Mouse (Mus musculus) olfactory bulb, adult 2 months (tissue): Measurements from ENCODE around the gene Cbx8. TPM values are rescaled to one million over a fixed set of nuclear protein-coding genes. Genes with fewer than 3 reads are reported as not detected.

Experiments used
- H3K27ac ChIP-seq: fragments of 200-500 bp; 2 replicates; pipeline ENCODE4 v1.5.1; 2012; ENCODE audit warnings: low read depth, low read length; ENCODE audit not compliant: insufficient read depth
- H3K4me1 ChIP-seq: fragments of 200-500 bp; 2 replicates; pipeline ENCODE4 v1.6.1; 2012; ENCODE audit warnings: low read length; ENCODE audit not compliant: control insufficient read depth, insufficient read depth
- H3K4me3 ChIP-seq: fragments of 200-500 bp; 2 replicates; pipeline ENCODE4 v1.5.1; 2012; ENCODE audit warnings: mild to moderate bottlenecking, low read depth, low read length, moderate library complexity; ENCODE audit not compliant: insufficient read depth
- CTCF ChIP-seq: fragments of 200-500 bp; IDR thresholded peaks from 2 replicates; pipeline ENCODE4 v1.5.1; 2012; ENCODE audit warnings: low read depth, mild to moderate bottlenecking, low read length, moderate library complexity; ENCODE audit not compliant: insufficient read depth
- POLR2A ChIP-seq: fragments of 200-500 bp; IDR thresholded peaks from 2 replicates; pipeline ENCODE4 v1.6.1; 2012; ENCODE audit warnings: mild to moderate bottlenecking, low read depth, low read length, moderate library complexity; ENCODE audit not compliant: insufficient read depth
- WGBS: fragments of 180-500 bp; shearing (Covaris S2); methylation state at CpG from one replicate; pipeline ENCODE4 v1.1.7; 2018; 5-methylcytosine and 5-hydroxymethylcytosine counted together
- polyA plus RNA-seq: library from polyadenylated mRNA; stranded (reverse); fragments of >200 nt; gene quantifications from 2 replicates; pipeline ENCODE4 v1.2.4, GENCODE M21; 2012; ENCODE audit warnings: low replicate concordance; ENCODE audit not compliant: missing spikeins, insufficient read depth, insufficient read length

Gene Cbx8
- polyA plus RNA-seq, 1 experiment, result not detected

DNA sequence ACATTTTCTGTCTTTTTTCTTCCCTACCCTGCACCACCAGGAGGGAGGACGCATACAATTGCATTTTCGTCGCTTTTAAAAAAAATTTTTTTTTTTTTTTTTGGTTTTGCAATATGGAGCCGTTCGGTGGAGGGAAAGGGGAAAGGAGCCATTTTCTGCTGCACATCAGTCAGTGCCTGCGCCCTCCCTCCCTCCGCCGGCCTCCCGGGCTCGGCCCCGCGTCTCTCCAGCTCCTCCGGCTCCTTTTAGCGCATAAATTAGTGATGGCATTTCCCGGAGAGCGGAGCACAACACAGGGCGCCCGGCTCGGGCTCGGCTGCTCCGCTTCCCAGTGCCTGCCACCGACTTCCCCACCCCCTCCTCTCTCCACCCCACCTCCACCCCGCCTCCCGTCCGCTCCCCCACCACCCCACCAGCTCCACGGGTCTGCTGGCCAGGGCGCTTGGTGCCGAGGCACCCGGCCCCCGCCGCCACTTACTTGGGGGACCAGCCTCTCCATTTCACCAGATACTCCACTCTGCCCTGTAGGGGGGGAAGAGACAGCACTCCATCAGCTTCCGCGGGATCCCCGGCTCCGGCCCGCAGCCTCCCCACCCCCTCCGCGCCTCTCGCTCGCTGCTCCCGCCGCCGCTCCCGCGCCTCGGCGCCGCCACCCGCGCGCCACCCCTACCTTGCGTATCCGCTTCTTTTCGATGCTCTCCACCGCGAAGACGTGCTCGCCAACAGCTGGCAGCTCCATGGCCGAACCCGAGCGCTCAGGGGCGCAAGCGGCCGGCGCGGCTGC is 44.7 kb upstream of the Cbx8 start:
- peak overlapping the region; percentile 94 for H3K27ac ChIP-seq
- WGBS, result under 1% methylated on average over 66 of the region's 66 CpGs
- H3K4me3 ChIP-seq, result peak overlapping the region; percentile 69
- H3K4me1 ChIP-seq, result peaks cover 64% of the 10 kb centered on the region
- TF ChIP-seq CTCF (no peak), POLR2A (no peak)

DNA sequence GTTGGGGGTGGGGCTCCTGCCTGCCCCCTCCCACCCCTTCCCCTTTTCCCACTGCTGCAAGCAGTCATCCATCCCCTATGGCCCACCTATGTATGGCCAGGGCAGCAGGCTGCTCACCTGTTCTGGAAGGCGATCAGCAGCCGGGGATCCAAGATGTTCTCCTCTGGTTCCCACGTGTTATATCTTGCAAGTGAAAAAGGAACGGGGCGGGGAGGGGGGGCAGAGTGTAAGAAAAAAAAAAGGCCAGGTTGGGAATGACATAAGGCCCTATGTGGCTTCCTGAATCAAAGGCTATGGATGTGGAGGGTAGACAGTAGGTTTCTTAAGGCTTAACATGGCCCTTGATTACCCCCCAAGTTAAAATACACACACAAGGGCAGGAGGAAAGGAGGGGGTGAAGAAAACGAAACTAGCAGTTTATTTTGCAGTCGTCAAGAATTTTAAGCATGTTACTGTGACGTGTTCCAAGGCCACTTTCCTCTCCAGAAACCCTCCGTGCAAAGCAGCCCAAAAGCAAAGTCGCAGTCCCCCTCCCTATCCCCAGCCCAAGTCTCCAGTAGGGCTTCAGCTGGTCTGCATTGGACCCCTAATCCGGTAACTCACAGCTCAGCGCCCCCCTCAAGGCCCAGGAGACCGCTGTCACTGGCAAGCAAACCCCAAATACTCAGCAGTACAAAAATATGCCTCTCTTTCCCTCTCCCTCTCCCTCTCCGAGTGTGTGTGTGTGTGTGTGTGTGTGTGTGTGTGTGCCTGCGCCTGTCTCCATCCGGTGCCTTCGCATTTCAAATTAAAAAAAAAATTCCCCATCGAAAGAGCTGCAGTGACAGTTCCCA is 43.9 kb upstream of the Cbx8 start:
- 2% methylated on average over 18 of the region's 18 CpGs for WGBS
- Histone ChIP-seq H3K27ac (peak overlapping the region; percentile 94), H3K4me1 (peaks cover 59% of the 10 kb centered on the region), H3K4me3 (peak overlapping the region; percentile 69)
- TF ChIP-seq CTCF, result no peak
- no peak for TF ChIP-seq POLR2A

DNA sequence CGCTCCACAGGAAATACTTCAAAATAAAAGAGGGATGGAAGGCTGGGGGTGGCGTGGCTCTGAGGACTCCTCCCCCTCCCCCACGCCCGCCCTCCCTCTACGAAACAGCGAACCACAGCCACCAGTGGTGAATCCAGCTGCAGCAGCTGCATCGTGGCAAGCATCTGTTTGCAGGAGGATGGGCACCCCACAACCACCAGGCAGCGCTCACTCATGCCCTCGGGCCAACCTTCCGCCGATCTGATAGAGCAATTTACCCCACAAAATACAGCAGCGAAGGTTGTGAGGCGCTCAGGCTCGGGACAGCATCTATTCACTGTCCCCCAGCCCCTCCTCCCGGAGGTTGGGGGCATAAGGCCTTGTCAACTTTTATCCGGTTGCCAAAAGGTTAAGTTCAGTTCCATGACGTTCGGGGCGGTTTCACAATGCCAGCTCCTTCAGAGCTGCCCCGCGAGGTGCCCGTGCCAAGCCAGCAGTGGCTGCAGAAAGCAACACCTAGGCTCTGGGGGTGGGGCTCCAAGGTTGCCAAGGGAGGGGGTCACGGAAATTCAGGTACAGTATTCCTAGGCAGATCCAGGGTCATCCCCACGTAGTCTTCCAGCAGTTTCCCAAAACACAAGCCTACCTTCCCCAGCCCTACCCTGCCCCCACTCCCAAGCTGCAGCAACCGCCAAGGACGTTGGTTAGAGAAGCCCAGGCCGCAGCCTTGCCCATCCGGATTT is 43.1 kb upstream of the Cbx8 start:
- Histone ChIP-seq H3K4me1 (peaks cover 64% of the 10 kb centered on the region), H3K27ac (peak overlapping the region; percentile 94; the same call in 1 of the 2 replicates), H3K4me3 (peak overlapping the region; percentile 69)
- WGBS, result 4% methylated on average over 28 of the region's 28 CpGs
- TF ChIP-seq POLR2A (no peak), CTCF (no peak)

DNA sequence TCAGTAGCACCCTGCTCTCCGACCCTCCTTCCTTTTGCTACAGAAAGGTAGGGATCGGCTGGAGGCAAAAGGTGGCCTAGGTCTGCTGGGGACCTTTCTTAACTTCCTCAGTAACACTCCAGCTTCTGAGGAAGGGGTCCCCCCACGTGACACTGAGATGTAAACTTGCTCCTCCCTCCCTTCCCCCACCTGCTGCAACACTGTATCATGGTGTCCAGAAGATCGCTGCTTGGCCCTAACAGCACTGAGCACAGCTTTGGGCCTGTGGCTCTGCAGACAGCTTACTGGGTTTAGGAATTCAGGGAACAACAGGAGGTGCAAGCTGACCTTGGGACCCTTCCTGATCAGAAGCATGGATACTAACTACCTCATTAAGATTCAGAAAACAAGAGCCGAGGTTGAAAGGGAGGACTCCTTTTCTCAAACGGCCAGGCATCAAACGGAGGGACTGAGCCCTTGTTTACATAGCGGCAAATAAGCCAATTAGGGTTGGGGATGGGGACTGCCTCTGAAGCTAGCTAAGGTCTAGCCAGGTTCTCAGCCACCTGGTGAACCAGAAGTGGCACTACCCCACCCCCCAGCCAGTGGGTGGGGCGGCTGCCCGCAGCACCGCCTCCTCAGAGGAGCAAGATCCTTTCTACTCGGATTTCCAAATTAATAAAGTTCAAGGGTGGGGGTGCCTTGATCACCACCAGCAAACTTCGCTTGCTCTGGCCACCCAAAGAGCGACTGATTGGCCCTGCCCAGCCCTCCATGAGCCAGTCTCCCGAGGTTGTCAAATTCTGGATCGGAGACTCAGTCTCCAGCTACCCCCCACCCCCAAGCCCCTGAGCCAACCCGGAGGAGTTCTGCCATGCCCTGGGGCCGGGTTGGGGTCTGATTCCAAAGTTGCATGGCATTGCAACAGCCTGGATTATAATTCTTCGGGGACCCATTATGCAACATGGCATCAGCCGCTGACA is 42.1 kb upstream of the Cbx8 start:
- Histone ChIP-seq H3K4me1 (peaks cover 73% of the 10 kb centered on the region), H3K27ac (no peak overlapping the region), H3K4me3 (no peak overlapping the region)
- 29% methylated on average over 20 of the region's 20 CpGs for WGBS
- TF ChIP-seq POLR2A (no peak), CTCF (no peak)

DNA sequence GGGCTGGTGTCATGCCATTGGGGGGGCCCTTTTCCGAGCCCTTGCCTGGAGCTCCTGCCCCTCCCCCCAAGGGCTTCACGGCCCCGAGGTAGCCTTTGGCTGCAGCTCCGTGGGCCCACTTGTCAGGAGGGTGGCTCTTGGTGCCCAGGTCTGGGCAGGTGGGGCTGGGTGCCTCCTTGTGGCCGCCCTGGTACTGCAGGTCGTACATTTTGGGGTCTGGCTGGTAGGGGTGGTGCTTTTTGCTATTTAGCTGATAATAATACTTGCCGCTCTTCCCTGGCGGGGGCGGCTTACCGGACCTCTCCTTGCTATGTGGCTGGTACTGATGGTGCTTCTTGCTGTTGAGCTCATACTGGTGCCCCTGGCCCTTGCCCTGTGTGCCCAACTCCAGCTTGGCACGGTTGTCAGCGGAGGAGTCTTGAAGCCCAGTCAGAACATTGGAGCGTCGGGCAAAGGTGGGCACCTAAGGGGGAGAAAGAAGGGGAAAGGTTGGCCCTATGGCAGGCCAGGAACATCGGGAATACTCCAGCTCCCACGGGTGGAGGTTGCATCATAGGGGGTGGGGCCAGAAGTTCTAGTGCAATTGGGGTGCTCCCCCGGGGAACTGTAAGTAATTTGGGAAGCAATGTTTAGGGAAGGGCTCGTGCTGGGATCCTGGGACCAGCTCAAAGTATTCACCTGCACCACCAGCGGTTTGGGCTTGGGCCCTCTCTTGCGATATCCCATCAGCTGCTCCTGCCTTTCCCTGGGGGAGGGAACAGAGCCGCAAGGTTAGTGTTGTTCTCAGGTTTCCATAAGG is 41.3 kb upstream of the Cbx8 start:
- peaks cover 66% of the 10 kb centered on the region for H3K4me1 ChIP-seq
- 42% methylated on average over 21 of the region's 21 CpGs for WGBS
- TF ChIP-seq CTCF (peak; percentile 66; the same call in 1 of the 2 replicates), POLR2A (no peak)
- H3K4me3 ChIP-seq, result no peak overlapping the region
- H3K27ac ChIP-seq, result no peak overlapping the region

DNA sequence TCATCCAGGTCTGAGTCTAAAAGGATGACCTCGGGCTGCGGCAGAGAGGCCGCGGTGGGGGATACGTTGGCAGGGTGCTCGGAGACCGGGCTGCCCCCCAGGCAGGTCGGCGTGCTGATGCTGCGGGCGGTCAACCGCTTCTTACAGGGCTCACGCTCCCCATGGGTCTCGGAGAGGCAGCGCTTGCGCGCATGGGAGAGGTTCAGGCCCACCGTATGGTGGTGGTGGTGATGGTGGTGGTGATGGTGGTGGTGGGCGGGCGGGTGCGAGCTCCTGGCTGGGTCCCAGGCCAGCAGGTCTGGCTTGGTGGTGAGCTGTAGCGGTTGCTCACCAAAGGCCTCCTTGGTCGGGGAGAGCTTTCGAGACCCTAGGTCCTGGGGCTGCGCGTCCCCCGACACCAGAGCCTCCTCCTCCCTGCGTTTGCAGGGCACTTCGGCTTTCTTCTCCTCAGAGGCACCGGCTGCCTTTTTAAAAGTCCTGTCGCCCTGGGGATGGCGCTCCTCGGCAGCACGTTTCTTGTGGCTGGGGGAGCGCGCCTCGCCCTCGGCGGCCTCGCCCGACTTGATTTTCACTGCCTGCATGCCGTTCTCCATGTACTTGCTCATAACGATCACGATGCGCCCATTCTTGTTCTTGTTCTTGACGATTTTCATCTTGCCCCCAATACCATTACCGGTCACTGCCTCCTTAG is 40.5 kb upstream of the Cbx8 start:
- Histone ChIP-seq H3K4me3 (no peak overlapping the region), H3K4me1 (peaks cover 61% of the 10 kb centered on the region), H3K27ac (no peak overlapping the region)
- WGBS, result 60% methylated on average over 47 of the region's 47 CpGs
- TF ChIP-seq CTCF (no peak), POLR2A (no peak)
